Mouse (Mus musculus) kidney, postnatal 10 days (tissue): ENCODE results near the gene Rftn2.

Source experiments
- DNase-seq: peaks from one replicate; pipeline ENCODE4 v3.0.0; 2021; ENCODE audit warnings: mixed read lengths

The Rftn2 gene

GRCm38 (mm10) chr1:55123561-55123960 lies 103.0 kb downstream of the Rftn2 start:
- DNase-seq: no peak

DNA sequence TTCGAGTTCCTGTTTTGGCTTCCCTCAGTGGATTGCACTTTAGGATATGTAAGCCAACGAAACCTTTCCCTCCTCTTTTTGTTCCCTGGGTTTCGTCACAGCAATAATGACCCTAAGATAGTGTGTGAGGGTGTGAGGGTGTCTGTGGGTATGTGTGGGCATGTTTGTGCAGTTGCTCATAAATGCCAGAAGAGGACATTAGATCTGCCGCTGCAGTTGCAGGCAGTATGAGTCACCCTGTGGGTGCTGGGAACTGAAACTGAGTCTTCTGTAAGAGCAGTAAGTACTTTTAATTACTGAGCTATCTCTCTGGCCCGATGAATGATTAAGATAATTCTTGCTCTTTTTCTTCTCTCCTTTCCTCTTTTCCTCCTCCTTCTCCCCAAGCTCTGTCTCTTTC lies 103.5 kb downstream of the Rftn2 start:
- DNase-seq: no peak
